Mouse (Mus musculus) regulatory T cell (primary cell): ENCODE data around the gene Krtap13-1.
"Not testable (repeated sequence)": the region's sequence is repeated elsewhere in the genome, so short reads cannot be mapped to it uniquely, and the experiment has no call there.

ENCODE experiments used
- in situ Hi-C: fragments of 300-600 bp; cut with MboI, MseI; formaldehyde crosslinking; loops from one replicate; pipeline ENCODE4 v1.15.1; 2025; ENCODE audit warnings: high pct_unique_total_duplicates

Krtap13-1 gene

DNA sequence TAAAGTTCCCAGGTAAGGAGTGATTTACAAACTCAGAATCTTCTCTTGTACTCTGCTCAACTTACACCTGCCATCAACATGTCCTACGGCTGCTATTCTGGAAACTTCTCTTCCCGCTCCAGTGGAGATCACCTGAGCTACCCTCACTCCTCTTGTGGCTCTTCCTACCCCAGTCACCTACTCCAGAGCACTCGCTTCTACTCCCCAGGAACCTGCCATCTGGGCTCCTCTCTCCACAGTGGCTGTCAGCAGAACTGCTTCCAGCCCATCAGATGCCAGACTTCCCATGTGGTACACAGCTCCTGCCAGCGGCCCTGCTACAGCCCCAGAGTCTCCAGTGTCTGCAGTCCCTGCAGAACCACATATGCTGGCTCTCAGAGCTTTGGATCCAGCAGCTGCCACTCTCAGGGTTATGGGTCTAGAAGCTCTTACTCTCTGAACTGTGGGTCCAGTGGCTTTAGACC lies at the start of gene Krtap13-1:
Krtap13-1 (plus strand) TSS at position 51 of the 464 bp plus-strand sequence.
- in situ Hi-C loops: no loop called here

DNA sequence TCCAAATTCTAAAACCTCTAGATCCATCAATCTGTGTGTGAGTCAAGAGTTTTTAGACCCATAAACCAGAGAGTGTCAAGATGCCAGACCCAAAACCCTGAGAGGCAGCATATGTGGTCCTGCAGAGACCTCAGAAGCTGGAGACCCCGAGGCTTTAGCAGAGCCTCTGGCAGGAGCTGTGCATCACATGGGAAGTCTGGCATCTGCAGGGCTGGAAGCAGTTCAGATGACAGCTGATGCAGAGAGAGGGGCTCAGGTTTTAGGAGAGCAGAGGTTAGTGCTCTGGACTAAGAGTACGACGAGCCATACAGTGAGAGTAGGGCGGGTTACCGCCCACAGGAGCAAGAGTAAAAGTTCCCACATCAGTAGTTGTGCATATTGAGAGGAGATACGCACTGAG lies 49.6 kb upstream of the Krtap13-1 start:
- in situ Hi-C loops: no loop called here

DNA sequence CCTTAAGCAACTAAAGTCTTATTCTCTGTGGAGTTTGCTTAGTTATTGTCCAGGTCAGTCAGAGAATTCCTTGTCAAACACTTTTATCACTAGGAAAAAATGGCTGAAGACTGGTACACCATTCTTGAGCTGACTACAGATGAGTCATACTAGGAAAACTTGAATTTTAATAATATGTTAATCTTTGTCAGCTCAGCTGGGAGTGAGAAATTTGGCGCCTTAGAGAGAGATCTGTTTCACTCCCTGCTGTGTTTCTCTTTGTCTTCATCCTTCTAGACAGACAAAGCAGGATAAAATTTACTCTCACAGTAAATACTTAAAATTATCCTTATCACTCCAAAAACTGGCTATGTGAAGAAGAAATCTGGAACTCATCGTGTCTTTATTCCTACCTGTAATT lies 47.4 kb upstream of the Krtap13-1 start:
- in situ Hi-C loops: no loop called here

DNA sequence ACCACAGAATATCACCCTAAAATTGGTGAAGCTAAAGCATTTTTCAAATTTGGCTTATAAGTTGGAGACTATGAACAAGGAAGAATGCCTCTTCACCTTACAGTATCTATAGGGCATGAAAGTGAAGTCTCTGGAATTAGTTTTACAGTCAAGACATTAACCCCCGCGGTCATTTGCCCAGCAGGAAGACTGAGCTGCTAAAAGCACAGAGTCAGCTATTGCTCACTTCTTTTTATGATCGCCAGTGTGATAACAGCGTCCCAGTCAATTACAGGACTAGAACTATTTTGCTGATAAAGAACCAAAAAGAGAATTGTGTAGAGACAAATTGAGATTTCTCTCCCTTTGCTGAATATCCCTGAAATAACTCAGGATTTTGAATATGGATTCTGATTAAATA lies 32.4 kb upstream of the Krtap13-1 start:
- in situ Hi-C loops: no loop called here

DNA sequence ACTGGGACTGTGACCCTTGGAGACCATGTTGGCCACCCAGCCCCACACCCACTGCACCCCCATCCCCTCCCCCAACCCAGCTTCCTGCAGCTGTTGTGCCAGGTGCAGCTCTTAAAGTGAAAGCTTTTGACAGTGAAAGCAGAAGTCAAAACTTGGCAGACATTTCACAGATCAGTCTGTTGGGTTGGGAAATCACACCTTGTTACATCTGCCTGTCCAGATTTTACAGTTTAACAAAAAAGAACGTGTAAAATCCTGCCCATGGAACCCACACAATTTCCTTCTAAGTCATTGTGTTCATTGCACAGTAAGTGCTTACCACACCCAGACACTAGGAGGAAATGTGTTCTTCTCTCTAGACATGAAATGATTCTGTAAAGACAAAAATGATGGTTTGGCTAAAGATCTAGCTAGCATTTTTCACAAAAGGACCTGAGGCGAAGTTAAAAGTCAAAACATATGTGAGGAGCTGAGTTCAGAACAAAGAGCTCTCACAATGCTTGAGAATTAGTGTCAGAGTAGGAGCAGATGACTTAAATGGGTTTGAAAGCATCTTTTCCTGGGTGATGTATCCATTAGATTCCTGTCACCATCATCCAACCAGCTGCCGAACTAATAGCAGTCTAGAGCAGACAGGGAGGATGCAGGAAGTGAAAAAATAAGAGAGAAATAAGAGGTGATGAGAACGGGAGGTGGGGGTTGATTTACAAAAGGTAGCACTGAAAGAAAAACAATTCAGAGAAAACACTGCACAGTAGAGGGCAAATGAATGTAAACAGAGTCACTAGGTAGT lies 27.4 kb upstream of the Krtap13-1 start:
- in situ Hi-C loops: no loop called here

DNA sequence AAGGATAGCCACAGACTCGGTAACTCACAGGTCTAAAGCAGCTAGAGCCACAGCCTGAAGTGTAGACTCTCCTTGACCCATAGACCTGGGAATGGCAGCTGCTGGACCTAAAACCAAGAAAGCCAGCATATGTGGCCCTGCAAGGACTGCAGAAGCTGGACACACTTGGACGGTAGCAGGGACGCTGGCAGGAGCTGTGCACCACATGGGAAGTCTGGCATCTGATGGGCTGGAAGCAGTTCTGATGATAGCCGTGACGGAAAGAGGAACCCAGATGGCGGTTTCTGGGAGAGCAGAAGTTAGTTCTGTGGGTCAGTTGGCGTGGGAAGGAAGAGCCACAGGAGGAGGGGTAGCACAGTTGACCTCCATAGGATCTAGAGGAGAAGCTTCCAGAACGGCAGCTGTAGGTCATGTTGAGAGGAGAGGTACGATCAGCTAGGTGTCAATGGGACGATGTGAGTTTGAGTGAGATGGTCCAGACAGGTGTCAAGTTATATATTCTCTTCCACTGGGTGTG lies 21.1 kb upstream of the Krtap13-1 start, which contains the start of gene 2310061N02Rik:
2310061N02Rik (minus strand) TSS at position 467 of the 517 bp plus-strand sequence.
- in situ Hi-C loops: no loop called here

DNA sequence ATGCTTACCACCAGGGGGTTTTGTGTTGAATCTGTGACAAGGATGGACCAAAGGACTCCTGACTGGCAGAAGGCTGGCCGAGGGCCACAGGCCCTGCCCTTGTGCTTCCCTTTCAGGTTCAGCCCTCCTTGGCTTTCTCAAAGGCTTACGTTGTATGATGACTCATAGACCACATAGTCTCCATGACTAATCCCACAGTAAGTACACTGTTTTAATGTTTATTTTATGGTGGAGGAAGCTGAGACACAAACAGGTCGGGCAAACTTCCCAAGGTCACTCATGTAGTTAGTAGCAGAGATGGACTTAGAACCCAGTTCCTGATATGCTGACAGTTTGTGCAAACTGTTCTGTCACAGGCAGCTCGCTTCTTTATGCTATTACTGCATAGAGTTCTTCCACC lies 17.9 kb upstream of the Krtap13-1 start:
- in situ Hi-C loops: no loop called here

DNA sequence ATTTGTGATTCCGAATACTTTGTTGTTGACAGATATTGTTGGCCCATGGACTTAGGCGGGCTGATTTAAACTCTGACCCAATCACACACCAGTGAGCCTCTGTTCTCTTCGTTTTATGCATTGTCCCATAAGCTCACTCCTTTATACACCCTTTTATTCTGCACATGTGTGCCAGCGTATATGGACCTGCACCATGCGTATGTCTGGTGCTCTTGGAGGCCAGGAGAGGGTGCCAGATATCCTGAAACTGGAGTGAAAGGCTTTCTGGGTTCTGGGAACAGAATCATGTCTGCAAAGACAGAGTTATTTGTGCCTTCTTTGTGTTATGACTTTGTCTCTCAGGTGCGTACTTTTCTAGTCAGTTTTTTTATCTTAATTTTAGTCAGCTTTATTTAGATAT lies 17.4 kb upstream of the Krtap13-1 start:
- in situ Hi-C loops: no loop called here

DNA sequence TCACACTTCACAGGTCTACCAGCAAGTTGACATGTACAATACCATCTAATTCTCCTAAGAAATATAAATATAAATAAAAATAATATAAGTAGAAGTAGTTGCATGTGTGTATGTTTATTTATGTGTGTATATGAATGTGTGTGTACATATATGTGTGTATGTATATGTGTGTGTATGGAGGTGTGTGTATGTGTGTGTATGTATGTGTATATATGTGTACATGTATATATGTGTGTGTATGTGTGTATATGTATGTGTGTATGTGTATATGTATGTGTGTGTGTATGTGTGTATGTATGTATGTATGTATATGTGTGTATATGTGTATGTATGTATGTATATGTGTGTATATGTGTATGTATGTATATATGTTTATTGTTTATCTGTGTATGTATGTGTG lies 12.1 kb upstream of the Krtap13-1 start:
- in situ Hi-C loops: no loop called here

DNA sequence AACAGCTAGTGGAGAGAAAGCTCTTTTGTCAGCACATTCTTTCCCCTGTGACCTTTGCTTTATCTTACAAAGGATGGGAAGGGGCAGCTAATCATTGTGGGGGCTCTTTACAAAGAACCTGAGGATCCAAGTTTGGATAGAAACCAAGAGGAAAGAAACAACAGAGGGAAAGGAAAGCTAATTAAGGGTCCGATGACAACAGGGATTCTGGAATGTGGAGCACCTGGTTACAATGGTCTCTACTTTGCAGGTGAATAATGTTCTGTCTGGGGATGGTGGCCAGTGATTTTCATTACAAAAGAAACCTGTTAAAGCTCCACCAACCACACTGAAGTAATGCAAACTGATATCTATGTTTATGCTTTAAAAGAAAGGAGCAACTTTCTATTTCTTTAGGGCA lies 8.6 kb upstream of the Krtap13-1 start:
- in situ Hi-C loops: no loop called here

DNA sequence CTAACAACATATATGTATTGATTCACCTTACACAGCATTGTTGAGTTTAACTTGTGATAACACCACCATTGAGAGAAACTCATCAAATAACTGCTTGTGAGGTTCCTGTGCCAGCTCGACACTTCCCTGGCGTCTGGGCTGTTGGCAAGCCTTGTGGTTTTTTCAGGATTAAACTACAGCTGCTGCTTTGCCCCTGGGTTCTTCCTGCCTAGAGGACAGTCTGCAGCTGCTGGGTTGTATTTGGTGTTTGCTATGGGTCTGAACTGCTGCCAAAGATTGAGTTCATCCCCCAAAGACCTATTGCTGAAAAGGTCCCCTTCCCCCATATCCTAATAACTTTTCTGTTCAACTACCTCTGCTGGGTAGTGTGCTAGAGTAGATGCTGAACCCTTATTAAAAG lies 6.7 kb downstream of the Krtap13-1 start:
- in situ Hi-C loops: no loop called here

DNA sequence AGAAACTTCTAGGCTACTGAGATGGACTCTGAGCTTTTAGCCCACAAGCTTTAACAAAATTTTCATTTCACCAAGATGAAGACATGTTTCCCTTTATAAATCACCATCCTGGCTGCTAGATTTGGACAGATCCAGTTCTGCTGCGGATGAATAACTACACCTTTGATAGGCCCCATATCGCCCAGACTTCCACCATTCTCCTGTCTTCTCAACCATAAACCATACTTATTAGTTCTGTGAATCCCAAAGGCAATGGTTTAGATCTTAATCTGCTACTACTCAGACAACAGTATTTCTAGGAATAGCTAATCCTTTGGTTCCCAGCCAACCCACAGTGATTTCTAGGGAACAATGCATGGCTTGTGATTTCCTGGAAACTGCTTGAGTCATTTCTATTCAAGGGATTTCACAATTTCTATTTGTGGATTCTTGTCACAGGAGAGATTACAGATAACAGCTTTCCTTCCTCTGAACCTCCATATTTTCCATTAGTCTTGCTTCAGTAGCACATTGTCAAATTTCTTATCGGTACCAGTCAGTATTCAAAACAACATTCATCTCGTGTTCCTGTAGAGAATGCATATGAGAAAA lies 16.2 kb downstream of the Krtap13-1 start:
- in situ Hi-C loops: no loop called here

DNA sequence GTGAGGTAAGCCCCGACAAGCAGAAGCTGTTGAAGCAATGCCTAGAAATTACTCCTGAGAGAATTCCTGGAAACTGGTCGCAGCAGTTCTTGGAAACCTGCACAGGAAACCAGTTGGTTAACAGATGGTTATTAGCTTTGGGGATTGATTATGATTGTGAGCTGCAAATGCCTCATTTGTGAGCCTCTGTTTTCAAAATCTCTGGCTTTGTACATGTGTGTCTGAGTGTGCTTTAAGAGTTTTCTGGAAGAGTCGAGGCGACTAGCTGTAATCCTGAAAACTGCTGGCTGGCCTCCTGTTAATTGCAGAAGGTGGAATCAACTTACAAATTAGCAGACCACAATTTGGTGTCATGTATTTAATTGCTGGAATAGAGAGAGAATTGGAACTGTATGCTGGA lies 19.3 kb downstream of the Krtap13-1 start:
- in situ Hi-C loops: no loop called here

DNA sequence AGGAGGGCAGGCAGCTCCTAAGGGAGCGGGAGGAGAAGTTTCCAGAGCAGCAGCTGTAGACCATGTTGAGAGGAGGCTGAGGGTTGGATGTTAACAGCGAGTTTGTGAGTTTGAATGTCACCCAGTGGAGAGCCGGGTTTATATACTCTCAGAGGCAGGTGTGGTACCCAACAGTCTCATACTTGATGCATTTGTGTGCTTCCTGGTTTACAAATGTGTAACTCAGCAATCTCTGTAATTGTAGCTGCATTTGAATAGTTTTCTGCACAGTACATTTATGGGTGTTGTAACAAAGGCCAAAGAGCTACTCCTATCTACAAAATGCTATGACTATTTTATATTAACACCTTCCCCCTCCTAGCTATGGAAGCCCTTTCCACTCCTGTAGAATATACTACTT lies 22.9 kb downstream of the Krtap13-1 start, which contains the start of gene Krtap13:
Krtap13 (minus strand) TSS at position 101 of the 400 bp plus-strand sequence.
- in situ Hi-C loops: not testable (repeated sequence)

DNA sequence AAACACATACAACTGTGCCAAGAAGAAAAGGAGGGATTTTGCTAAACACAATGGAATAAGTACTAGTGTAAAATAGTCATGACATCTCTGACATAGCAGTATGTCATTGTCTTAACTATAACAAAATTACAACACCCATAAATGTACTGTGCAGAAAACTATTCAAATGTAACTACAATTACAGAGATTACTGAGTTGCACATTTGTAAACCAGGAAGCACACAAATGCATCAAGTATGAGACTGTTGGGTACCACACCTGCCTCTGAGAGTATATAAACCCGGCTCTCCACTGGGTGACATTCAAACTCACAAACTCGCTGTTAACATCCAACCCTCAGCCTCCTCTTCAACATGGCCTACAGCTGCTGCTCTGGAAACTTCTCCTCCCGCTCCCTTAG lies 29.9 kb downstream of the Krtap13-1 start, which contains the start of gene 2310034C09Rik:
2310034C09Rik (plus strand) TSS at position 301 of the 400 bp plus-strand sequence.
- in situ Hi-C loops: not testable (repeated sequence)

DNA sequence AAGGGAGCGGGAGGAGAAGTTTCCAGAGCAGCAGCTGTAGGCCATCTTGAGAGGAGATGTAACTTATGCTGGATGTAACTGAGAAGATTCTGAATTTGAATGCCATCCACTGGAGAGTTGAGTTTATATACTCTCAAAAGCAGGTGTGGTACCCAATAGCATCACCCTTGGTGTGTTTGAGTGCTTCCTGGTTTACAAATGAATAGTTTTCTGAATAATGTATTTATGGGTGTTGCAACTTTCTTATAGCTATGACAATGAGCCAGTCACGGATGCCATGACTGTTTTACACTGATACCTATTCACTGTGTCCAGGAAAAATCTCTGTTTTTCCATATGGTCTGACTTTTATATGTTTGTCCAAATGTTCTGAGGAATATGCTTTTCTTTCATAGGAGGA lies 45.4 kb downstream of the Krtap13-1 start, which contains the start of gene 2310057N15Rik:
2310057N15Rik (minus strand) TSS at position 101 of the 400 bp plus-strand sequence.
- in situ Hi-C loops: no loop called here

DNA sequence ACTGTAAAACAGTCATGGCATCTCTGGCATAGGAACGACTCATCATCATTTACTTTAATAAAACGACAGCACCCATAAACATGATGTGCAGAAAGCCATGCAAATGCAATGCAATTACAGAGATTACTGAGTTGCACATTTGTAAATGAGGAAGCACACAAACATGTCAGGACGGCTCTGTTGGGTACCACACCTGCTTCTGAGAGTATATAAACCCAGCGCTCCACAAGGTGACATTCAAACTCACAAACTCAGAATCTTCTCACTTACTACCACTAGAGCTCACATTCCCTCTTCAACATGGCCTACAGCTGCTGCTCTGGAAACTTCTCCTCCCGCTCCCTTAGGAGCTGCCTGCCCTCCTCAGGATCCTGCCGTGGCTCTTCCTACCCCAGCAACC lies 48.9 kb downstream of the Krtap13-1 start, which contains the start of gene Gm5965:
Gm5965 (plus strand) TSS at position 301 of the 400 bp plus-strand sequence.
- in situ Hi-C loops: no loop called here
